Mouse (Mus musculus) thymus, adult 2 months (tissue): Measurements from ENCODE around the gene Gm45623.

Experiments
- CTCF ChIP-seq: fragments of 200-500 bp; IDR thresholded peaks from 2 replicates; pipeline ENCODE4 v1.5.1; 2012; ENCODE audit warnings: mild to moderate bottlenecking, control low read depth, low read length, moderate library complexity, borderline replicate concordance; ENCODE audit not compliant: control insufficient read depth, poor library complexity, insufficient read depth; ENCODE audit errors: extremely low read depth
- POLR2A ChIP-seq: fragments of 200-500 bp; IDR thresholded peaks from 2 replicates; pipeline ENCODE4 v1.6.1; 2012; ENCODE audit warnings: mild to moderate bottlenecking, low read length, control low read depth, moderate library complexity; ENCODE audit not compliant: control insufficient read depth, poor library complexity, insufficient read depth; ENCODE audit errors: extremely low read depth

- TF ChIP-seq POLR2A (no peak), CTCF (no peak)
Measured at GRCm38 (mm10) chr13:56780746-56781469, 27.3 kb upstream of the Gm45623 start.
